Mouse (Mus musculus) adrenal gland, postnatal 4 days (tissue): ENCODE measurements around the gene Vps18. TPM values are rescaled to one million over a fixed set of nuclear protein-coding genes. Genes with fewer than 3 reads are reported as not detected.

ENCODE experiments used
- DNase-seq, 2 experiments: peaks; one replicate each; pipeline ENCODE4 v3.0.0; 2021 to 2022; ENCODE audit warnings: low spot score in 2 of 2, mixed read lengths in 2 of 2
- total RNA-seq, 2 experiments: library from RNA; stranded (reverse); gene quantifications; 2 replicates each; pipeline ENCODE4 v1.2.3; 2021

Vps18 gene
- total RNA-seq, 2 experiments from 2014 or later = 24.3 to 24.4 TPM

DNA sequence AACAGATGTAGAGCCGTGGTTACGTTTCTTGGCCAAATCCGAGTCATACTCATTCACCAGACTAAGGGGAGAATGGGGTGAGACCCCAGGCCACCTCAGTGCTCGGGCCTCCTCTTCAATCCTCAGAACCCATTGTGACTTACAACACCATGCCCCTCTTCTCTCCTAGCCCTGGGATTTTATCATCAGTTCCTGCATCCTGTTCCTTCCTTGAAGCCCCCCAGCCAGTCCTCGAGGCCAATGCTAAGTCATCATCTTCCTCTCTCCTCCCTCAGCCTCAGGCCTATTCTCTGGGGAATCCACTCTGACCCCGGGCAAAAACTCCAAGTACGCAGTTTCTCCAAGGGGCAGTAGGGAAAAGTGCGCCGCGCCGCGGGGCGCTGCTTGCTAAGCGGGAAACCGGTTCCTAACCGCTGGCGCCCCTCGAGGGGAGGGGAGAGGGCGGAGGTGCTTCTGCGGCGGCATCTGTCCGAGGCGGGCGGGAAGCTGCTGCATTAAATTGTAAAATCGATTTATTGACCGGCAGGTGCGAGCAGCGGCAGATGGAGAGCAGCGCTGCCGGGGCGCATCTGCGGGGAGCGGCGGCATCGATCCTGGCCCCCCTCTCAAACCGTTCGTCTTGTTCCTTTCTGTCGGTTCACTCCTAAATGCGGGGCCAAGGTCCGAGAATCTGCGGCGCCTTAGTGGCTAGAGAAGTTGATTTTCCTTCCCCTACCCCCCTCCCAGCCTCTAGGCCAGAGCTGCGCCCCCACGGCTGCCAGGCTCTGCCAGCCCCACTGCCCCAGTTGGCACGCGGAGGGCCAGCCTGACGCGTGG lies 33.4 kb downstream of the Vps18 start:
- DNase-seq = no peak

DNA sequence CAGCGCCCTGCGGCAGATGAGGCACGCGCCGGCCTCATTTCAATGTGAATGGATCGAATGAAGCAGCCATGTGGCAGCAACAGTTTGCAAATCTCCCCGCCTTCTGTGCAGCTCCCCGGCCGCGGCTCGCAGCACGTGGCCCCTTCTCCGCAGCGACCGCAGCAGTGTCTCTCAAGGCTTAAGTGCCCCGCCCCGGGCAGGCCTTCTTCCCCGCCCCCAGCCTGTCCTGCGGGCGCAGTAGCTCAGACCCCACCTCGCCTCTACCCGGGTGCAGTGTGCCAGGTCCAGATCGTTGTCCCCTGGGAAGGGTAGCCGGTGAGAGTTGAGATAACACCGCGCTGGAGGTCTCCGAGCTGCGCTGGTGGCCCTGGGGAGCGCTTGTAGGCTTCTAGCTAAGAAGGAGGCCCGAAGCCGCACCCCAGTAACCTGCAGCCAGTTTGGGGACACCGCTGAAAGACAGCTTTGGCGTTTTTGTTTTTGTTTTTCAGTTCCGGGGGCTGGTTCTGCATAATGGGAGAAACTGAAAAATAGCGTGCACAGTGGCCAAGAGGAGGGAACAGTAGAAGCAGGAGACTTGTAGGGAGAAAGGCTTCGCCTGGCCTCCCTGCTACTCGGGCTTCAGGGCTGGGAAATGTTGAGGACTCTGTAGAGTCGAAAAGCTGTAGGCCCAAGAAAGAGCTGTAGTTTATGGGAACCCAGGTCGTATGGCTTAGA lies 34.2 kb downstream of the Vps18 start:
- no peak for DNase-seq

DNA sequence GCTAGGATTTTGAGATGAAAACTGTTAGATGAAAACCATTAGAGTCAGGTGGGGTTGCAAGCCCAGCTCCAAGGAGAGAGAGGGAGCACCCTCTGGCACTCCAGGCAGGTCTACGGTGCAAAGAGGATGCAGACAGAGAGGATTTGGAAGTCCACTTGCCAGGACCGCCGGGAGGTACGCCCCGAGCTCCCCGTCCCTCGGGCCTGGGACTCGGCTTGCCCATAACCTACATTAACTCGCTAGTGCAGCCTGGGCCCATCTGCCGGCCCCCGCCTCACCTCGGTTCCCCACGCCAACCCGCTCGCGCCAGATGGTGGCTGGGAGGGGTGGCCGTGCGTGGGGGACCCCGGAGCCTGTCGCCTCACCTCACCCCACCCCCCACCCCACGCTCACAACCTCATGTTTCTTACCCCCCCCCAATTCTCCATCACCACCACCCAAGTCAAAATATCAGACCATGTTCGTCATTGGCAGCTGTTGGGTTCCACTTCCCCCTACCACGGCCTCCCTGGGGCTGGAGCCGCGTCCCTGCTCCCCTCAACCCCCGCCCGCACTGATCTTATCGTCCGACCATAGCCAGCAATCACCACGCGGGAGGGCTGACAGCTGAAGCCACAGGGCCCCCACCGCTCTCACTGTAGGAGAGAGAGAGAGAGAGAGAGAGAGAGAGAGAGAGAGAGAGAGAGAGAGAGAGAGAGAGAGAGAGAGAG lies 35.5 kb downstream of the Vps18 start:
- no peak for DNase-seq

DNA sequence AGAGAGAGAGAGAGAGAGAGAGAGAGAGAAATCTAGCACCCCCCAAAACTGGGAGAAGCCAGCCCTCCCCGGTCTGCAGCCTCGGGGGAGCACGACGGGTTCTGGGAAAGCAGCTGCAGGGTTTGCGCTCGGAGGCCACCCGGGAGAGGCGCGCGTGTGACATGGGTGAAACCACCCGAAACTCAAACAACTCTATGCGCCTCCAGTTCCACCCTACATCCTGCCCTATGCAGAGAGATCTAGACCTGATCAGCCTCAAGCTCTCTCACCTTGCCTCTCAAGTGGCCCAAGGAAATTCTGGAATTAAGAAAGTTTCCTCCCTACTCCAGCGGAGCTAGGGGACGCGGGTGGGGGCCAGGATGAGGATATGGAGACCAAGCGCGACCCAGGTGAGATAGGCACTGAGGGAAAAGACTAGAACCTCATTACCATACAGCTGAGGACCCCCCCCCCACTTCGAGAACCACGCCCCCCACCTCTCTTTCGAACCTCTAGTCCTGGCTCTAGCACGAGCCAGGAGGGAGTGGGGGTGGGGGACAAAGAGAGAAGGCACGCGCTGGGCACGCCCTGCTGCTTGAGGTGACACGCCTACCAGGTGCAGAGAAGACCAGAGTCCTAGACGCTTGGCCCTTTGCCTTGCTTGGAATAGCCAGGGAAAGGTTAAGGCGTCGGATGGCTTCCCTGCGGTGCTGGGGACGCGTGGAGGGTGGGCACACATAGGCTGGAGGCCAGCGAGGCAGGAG lies 36.2 kb downstream of the Vps18 start:
- no peak for DNase-seq

GRCm38 (mm10) chr2:119325568-119326143 lies 37.1 kb downstream of the Vps18 start, which contains the start of gene Dll4:
Gene Dll4 (plus strand): TSS chr2:119325784.
- DNase-seq = no peak

- DNase-seq = no peak
Measured at GRCm38 (mm10) chr2:119326161-119327101, 37.9 kb downstream of the Vps18 start.

- no peak for DNase-seq
Measured at GRCm38 (mm10) chr2:119327102-119327480, 38.6 kb downstream of the Vps18 start.

GRCm38 (mm10) chr2:119327942-119328526 lies 39.5 kb downstream of the Vps18 start:
- no peak for DNase-seq

- no peak for DNase-seq
Measured at GRCm38 (mm10) chr2:119328546-119328945, 40.0 kb downstream of the Vps18 start.

DNA sequence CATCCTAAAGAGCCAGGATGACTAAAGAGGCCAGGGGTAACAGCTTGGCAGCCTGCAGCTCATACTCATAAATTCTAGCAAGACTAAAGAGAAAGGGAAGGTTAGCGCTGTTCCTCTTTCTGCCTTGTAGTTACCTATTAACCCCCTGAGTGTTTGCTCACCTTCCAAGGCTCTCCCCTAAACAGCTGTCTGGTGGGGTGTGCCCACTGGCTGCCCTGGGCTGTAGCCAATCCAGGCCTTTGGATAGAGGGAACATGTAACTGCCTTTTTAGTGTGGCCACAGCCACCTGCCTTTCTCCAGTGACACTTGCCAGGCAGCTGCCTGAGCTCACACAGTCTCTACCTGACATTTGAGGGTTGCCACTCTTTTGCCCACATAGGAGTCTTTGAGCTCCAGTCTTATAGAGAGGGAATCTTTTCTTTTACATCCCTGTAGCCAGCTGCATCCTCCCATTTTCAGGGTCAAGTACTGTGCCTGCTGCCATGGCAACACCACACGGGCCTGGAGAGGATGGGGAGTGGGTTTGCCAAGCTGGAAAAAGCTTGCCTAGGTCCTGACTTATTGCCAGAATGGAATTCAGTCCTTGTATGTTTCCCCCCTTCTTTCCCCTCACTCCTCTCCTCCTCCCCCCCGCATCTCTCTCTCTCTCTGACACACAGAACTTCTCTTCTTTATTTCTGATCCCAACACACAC lies 40.7 kb downstream of the Vps18 start:
- no peak for DNase-seq

GRCm38 (mm10) chr2:119330795-119331194 lies 42.3 kb downstream of the Vps18 start:
- DNase-seq = no peak

GRCm38 (mm10) chr2:119332177-119332661 lies 43.7 kb downstream of the Vps18 start:
- DNase-seq = no peak

- no peak for DNase-seq
Measured at GRCm38 (mm10) chr2:119334135-119334534, 45.6 kb downstream of the Vps18 start.

- DNase-seq = no peak
Measured at GRCm38 (mm10) chr2:119334964-119335525, 46.5 kb downstream of the Vps18 start.

GRCm38 (mm10) chr2:119335535-119335934 lies 47.0 kb downstream of the Vps18 start:
- no peak for DNase-seq

DNA sequence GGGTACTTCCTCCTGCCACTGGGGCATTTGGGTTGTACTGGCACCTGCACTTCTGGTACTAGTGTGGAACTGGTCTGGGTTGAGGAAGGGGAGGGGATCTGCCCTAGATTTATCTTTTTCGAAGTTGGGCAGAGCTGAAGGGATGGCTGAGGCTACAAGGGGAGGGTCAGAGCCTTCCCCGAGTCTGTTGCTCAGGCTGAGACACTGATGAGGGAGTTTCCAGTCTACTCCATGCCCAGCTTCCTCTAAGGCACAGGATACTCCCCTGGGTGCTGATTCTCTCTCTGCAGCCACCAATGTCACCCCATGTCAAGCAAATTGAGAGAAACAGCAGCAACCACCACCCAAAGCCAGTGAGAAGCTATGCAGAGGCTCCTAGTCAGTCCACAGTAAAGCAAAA lies 47.5 kb downstream of the Vps18 start:
- no peak for DNase-seq

- DNase-seq = no peak
Measured at GRCm38 (mm10) chr2:119336470-119336869, 47.9 kb downstream of the Vps18 start.
